Mouse (Mus musculus) E14TG2a.4 (cell line): ENCODE data around the gene Tmem167.

Experiments used
- CTCF ChIP-seq: conservative IDR thresholded peaks from 2 replicates; pipeline ENCODE4 v1.5.1; 2014; ENCODE audit warnings: low read length
- NANOG ChIP-seq: IDR thresholded peaks from 2 replicates; pipeline ENCODE4 v1.6.1; 2014; ENCODE audit warnings: borderline replicate concordance, low read length, mixed read lengths

DNA sequence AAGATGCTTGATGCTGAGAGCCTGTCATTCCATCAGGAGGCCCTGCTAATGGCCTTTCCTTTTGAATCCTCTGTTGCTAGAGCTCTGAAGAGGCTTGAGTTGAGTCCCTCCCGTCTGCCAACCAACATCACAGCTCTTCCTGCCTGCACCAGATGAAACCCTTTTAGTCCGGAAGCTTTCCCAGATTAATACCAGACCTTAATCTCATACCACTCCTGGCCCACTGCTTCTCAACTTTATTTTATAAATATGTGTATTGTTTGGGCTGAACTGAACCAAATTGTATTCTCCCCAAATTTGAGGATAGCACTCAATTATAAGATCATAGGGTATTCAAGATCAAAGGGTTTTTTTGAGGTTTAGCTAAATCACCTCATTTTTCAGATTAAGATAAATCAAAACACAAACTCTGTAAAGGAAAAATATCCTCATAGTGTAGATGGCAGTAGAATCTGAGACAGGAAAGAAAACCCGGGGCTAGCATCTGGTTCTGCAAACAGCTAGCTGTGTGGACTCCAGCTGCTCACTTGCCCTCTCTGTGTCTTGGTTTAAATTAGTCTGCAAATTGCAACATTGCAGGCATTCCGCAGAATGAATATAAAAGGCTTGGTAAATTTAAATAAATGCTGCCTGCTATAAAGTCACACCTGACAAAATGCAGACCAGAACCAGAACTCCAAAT is 81.3 kb downstream of the Tmem167 start:
- TF ChIP-seq CTCF (no peak), NANOG (no peak)
